Comparison of ENCODE assay signal across 10 mouse cellular contexts in genomic region chr17:49066748-49067147, GRCm38 (mm10).
A peak's percentile ranks its signal among the peaks of the same experiment; 100 is the strongest.
DNase-seq lines count a peak whose midpoint lies in the region; ATAC-seq and TF ChIP-seq lines count a peak whose summit lies in the region.
"Had no signal": no experiment of that assay in that cellular context is flagged by ENCODE, and none has a peak within 500 bp of the region (broad histone marks: within the 10 kb centered on the region; RNA-seq: fewer than 3 reads in every experiment).

No protein-coding gene starts in this region.

- WGBS in hindbrain, postnatal 0 days = 65% methylated on average over 6 of the region's 6 CpGs
- 63% methylated on average over 6 of the region's 6 CpGs for WGBS in hindbrain, embryonic 11.5 days
- 62% methylated on average over 6 of the region's 6 CpGs for WGBS in lung, embryonic 14.5 days

- H3K27me3 ChIP-seq in hindbrain, postnatal 0 days (ENCODE audit: insufficient read depth, low read length) = no peaks in the 10 kb centered on the region
- no peaks in the 10 kb centered on the region for H3K27me3 ChIP-seq in hindbrain, embryonic 11.5 days (ENCODE audit: control insufficient read depth, insufficient read depth, low read length)
- no peaks in the 10 kb centered on the region for H3K27me3 ChIP-seq in lung, embryonic 14.5 days (ENCODE audit: insufficient read depth, low read length)

- TF ChIP-seq POLR2A in cortical plate, adult 2 months (IDR thresholded peaks at IDR 0.05; ENCODE audit: extremely low read depth, insufficient read depth, low read length) = no peak

- TF ChIP-seq CTCF in hindbrain, postnatal 0 days (IDR thresholded peaks at IDR 0.05; ENCODE audit: low read depth) = peak; percentile 35
- peak; percentile 27; the same call in 1 of the 2 replicates for TF ChIP-seq CTCF in lung, embryonic 14.5 days (IDR thresholded peaks at IDR 0.05; ENCODE audit: low read depth)
- TF ChIP-seq CTCF in cortical plate, adult 2 months (IDR thresholded peaks at IDR 0.05; ENCODE audit: extremely low read depth, insufficient read depth, low read length) = peak; percentile 16; the same call in 1 of the 2 replicates

- no peak overlapping the region for H3K4me3 ChIP-seq in hindbrain, postnatal 0 days (ENCODE audit: low read length)
- H3K4me3 ChIP-seq in hindbrain, embryonic 11.5 days (ENCODE audit: low read depth, low read length) = no peak overlapping the region
- no peak overlapping the region for H3K4me3 ChIP-seq in lung, embryonic 14.5 days (ENCODE audit: low read depth, low read length)
- no peak overlapping the region for H3K4me3 ChIP-seq in cortical plate, adult 2 months (ENCODE audit: insufficient read depth, low read length)

- H3K9me3 ChIP-seq in hindbrain, postnatal 0 days (ENCODE audit: low read length) = no peaks in the 10 kb centered on the region
- no peaks in the 10 kb centered on the region for H3K9me3 ChIP-seq in hindbrain, embryonic 11.5 days (ENCODE audit: control insufficient read depth, low read length)
- H3K9me3 ChIP-seq in lung, embryonic 14.5 days (ENCODE audit: low read depth, low read length) = no peaks in the 10 kb centered on the region

- no peak overlapping the region for H3K27ac ChIP-seq in hindbrain, postnatal 0 days
- no peak overlapping the region for H3K27ac ChIP-seq in hindbrain, embryonic 11.5 days (ENCODE audit: low read depth, low read length)
- H3K27ac ChIP-seq in lung, embryonic 14.5 days (ENCODE audit: low read depth) = no peak overlapping the region
- no peak overlapping the region for H3K27ac ChIP-seq in cortical plate, adult 2 months (ENCODE audit: insufficient read depth, low read length)

- no peak overlapping the region for H3K4me2 ChIP-seq in hindbrain, postnatal 0 days (ENCODE audit: low read depth, low read length)
- H3K4me2 ChIP-seq in hindbrain, embryonic 11.5 days (replicated peaks; ENCODE audit: low read depth, low read length) = no peak overlapping the region
- no peak overlapping the region for H3K4me2 ChIP-seq in lung, embryonic 14.5 days

- no peak overlapping the region for H3K9ac ChIP-seq in hindbrain, postnatal 0 days (replicated peaks; ENCODE audit: low read length)
- H3K9ac ChIP-seq in hindbrain, embryonic 11.5 days (ENCODE audit: low read depth, low read length) = no peak overlapping the region
- H3K9ac ChIP-seq in lung, embryonic 14.5 days = no peak overlapping the region

- no peaks in the 10 kb centered on the region for H3K4me1 ChIP-seq in hindbrain, postnatal 0 days (ENCODE audit: insufficient read depth, low read length)
- H3K4me1 ChIP-seq in hindbrain, embryonic 11.5 days (replicated peaks; ENCODE audit: control insufficient read depth, insufficient read depth, low read length) = no peaks in the 10 kb centered on the region
- H3K4me1 ChIP-seq in lung, embryonic 14.5 days (ENCODE audit: insufficient read depth) = no peaks in the 10 kb centered on the region
- peaks cover 11% of the 10 kb centered on the region for H3K4me1 ChIP-seq in cortical plate, adult 2 months (ENCODE audit: control insufficient read depth, insufficient read depth, low read length)

- no peak for ATAC-seq in hindbrain, postnatal 0 days
- ATAC-seq in hindbrain, embryonic 11.5 days (ENCODE audit: low FRiP score) = no peak
- ATAC-seq in lung, embryonic 14.5 days (ENCODE audit: insufficient read depth) = no peak

- peak; percentile 45 for DNase-seq in hindbrain, postnatal 0 days (ENCODE audit: low spot score)
- no peak for DNase-seq in hindbrain, embryonic 11.5 days (ENCODE audit: low spot score)
- no peak for DNase-seq in lung, embryonic 14.5 days
- DNase-seq in lung, adult 18-20 months = no peak
- DNase-seq in NIH3T3 (ENCODE audit: low read depth) = peak; percentile 4
- DNase-seq in right cerebral cortex, postnatal 10 days (ENCODE audit: low spot score in 2 of 2) = no peak
- DNase-seq: adrenal gland, adult 8-10 months; lung, adult 2 months; spleen, adult 18-20 months had no signal

- H3K36me3 ChIP-seq in hindbrain, postnatal 0 days (ENCODE audit: insufficient read depth, low read length) = no peaks in the 10 kb centered on the region
- H3K36me3 ChIP-seq in hindbrain, embryonic 11.5 days (ENCODE audit: control insufficient read depth, insufficient read depth, low read length) = no peaks in the 10 kb centered on the region
- H3K36me3 ChIP-seq in lung, embryonic 14.5 days (ENCODE audit: insufficient read depth) = no peaks in the 10 kb centered on the region

Comparison
In these comparisons a context has a peak if more than half of its experiments do, and no peak if none do; other contexts are left out.
1. DNase-seq: peak in hindbrain, postnatal 0 days (single experiment) and NIH3T3 (single experiment); none in hindbrain, embryonic 11.5 days (single experiment), lung, embryonic 14.5 days (single experiment), lung, adult 18-20 months (0 of 2) and right cerebral cortex, postnatal 10 days (0 of 2).
2. Peak in every context shown above with its lines, with median percentiles within 50 percentile points of each other: CTCF ChIP-seq.